Mouse (Mus musculus) gonadal fat pad, adult 2 months (tissue): ENCODE results near the gene Sema3b. TPM values are rescaled to one million over a fixed set of nuclear protein-coding genes. Genes with fewer than 3 reads are reported as not detected.
"Not testable (repeated sequence)": the region's sequence is repeated elsewhere in the genome, so short reads cannot be mapped to it uniquely, and the experiment has no call there.

Experiments used
- DNase-seq: peaks from one replicate; pipeline ENCODE4 v3.0.0-alpha.2; 2012; ENCODE audit warnings: low read depth
- polyA plus RNA-seq: library from polyadenylated mRNA; depleted of rRNA; stranded (reverse); fragments of >200 nt; gene quantifications from 2 replicates; pipeline ENCODE4 v1.2.3, GENCODE M21; 2012

The Sema3b gene
- polyA plus RNA-seq, 1 experiment: 37.2 TPM

GRCm38 (mm10) chr9:107569270-107569669 is 39.8 kb downstream of the Sema3b start:
- no peak for DNase-seq

- DNase-seq: no peak
Measured at GRCm38 (mm10) chr9:107568331-107569261, 40.4 kb downstream of the Sema3b start.

- DNase-seq: no peak
Measured at GRCm38 (mm10) chr9:107567702-107568319, 41.2 kb downstream of the Sema3b start, which contains the start of gene Hyal2. Gene Hyal2 (plus strand): TSS chr9:107567945.

GRCm38 (mm10) chr9:107566855-107567254 is 42.2 kb downstream of the Sema3b start:
- no peak for DNase-seq

GRCm38 (mm10) chr9:107566041-107566709 is 42.9 kb downstream of the Sema3b start:
- no peak for DNase-seq

- DNase-seq: not testable (repeated sequence)
Measured at GRCm38 (mm10) chr9:107565556-107565955, 43.5 kb downstream of the Sema3b start.

GRCm38 (mm10) chr9:107563029-107563581 is 45.9 kb downstream of the Sema3b start, which contains the start of gene Tusc2:
Gene Tusc2 (plus strand): TSS chr9:107563255.
- DNase-seq: no peak

GRCm38 (mm10) chr9:107556346-107556745 is 52.7 kb downstream of the Sema3b start:
- no peak for DNase-seq

GRCm38 (mm10) chr9:107555701-107556100 is 53.3 kb downstream of the Sema3b start:
- DNase-seq: no peak

- no peak for DNase-seq
Measured at GRCm38 (mm10) chr9:107555031-107555457, 54.0 kb downstream of the Sema3b start.

GRCm38 (mm10) chr9:107554319-107554825 is 54.7 kb downstream of the Sema3b start:
- DNase-seq: no peak

GRCm38 (mm10) chr9:107553541-107554318 is 55.3 kb downstream of the Sema3b start:
- DNase-seq: no peak

- no peak for DNase-seq
Measured at GRCm38 (mm10) chr9:107552690-107553393, 56.2 kb downstream of the Sema3b start.

GRCm38 (mm10) chr9:107551890-107552355 is 57.1 kb downstream of the Sema3b start:
- no peak for DNase-seq

- no peak for DNase-seq
Measured at GRCm38 (mm10) chr9:107551117-107551889, 57.7 kb downstream of the Sema3b start, which contains the start of gene Rassf1. Gene Rassf1 (plus strand): TSS chr9:107551555.

- no peak for DNase-seq
Measured at GRCm38 (mm10) chr9:107550491-107551116, 58.4 kb downstream of the Sema3b start.

- DNase-seq: no peak
Measured at GRCm38 (mm10) chr9:107549297-107550074, 59.5 kb downstream of the Sema3b start.

GRCm38 (mm10) chr9:107548820-107549219 is 60.2 kb downstream of the Sema3b start:
- no peak for DNase-seq
